11 mouse cellular contexts compared by ENCODE assay signal in genomic region chr12:94424340-94424981, GRCm38 (mm10).
A peak's percentile ranks its signal among the peaks of the same experiment; 100 is the strongest.
DNase-seq lines count a peak whose midpoint lies in the region; ATAC-seq and TF ChIP-seq lines count a peak whose summit lies in the region.
"Had no signal": no experiment of that assay in that cellular context is flagged by ENCODE, and none has a peak within 500 bp of the region (broad histone marks: within the 10 kb centered on the region; RNA-seq: fewer than 3 reads in every experiment).

No protein-coding gene starts in this region.

- peaks cover 4% of the 10 kb centered on the region for H3K4me1 ChIP-seq in heart, adult 2 months (ENCODE audit: control insufficient read depth, insufficient read depth, low read length)
- no peaks in the 10 kb centered on the region for H3K4me1 ChIP-seq in heart, embryonic 10.5 days
- H3K4me1 ChIP-seq in liver, adult 2 months (ENCODE audit: control insufficient read depth, insufficient read depth, low read length) = peaks cover 8% of the 10 kb centered on the region; the same call in 1 of the 2 replicates
- H3K4me1 ChIP-seq in liver, postnatal 0 days (ENCODE audit: insufficient read depth) = no peaks in the 10 kb centered on the region

- no peak for DNase-seq in heart, adult 2 months
- DNase-seq in heart, embryonic 10.5 days (ENCODE audit: low spot score) = no peak
- DNase-seq in liver, adult 2 months (ENCODE audit: extremely low read depth, low read depth, low spot score) = peak; percentile 64
- DNase-seq in liver, postnatal 0 days = no peak
- DNase-seq in embryo, embryonic 10.5 days (ENCODE audit: low spot score) = peak; percentile 54
- peak; percentile 10 for DNase-seq in lung, postnatal 10 days
- DNase-seq in left cerebral cortex, postnatal 25 days (ENCODE audit: low spot score in 2 of 2) = no peak
- DNase-seq in ovary, adult 18-20 months (ENCODE audit: low spot score) = no peak
- DNase-seq: cerebellum, adult 9-11 months; spleen, adult 18-20 months had no signal

- no peak for TF ChIP-seq CTCF in heart, adult 2 months (IDR thresholded peaks at IDR 0.05)
- no peak for TF ChIP-seq CTCF in liver, adult 2 months (IDR thresholded peaks at IDR 0.05; ENCODE audit: low read depth, low read length)
- TF ChIP-seq CTCF in liver, postnatal 0 days (IDR thresholded peaks at IDR 0.05; ENCODE audit: low read depth) = no peak

- H3K36me3 ChIP-seq in heart, adult 2 months (ENCODE audit: control insufficient read depth, insufficient read depth, low read length) = no peaks in the 10 kb centered on the region; the same call in 1 of the 2 replicates
- H3K36me3 ChIP-seq in heart, embryonic 10.5 days = no peaks in the 10 kb centered on the region
- no peaks in the 10 kb centered on the region for H3K36me3 ChIP-seq in liver, adult 2 months (ENCODE audit: control insufficient read depth, insufficient read depth, low read length)
- H3K36me3 ChIP-seq in liver, postnatal 0 days (replicated peaks; ENCODE audit: insufficient read depth, low read length) = no peaks in the 10 kb centered on the region

- H3K4me2 ChIP-seq in liver, postnatal 0 days (ENCODE audit: low read depth, low read length) = no peak overlapping the region
- H3K4me2 ChIP-seq: liver, embryonic 11.5 days had no signal

- TF ChIP-seq EP300 in heart, adult 2 months (IDR thresholded peaks at IDR 0.05; ENCODE audit: insufficient read depth, low read depth, low read length) = no peak
- no peak for TF ChIP-seq EP300 in liver, postnatal 0 days (IDR thresholded peaks at IDR 0.05; ENCODE audit: low read depth)

- no peak for TF ChIP-seq POLR2A in heart, adult 2 months (IDR thresholded peaks at IDR 0.05; ENCODE audit: insufficient read depth, low read depth, low read length)
- no peak for TF ChIP-seq POLR2A in liver, adult 2 months (IDR thresholded peaks at IDR 0.05; ENCODE audit: extremely low read depth, insufficient read depth, low read length)

- peak overlapping the region; percentile 31; the same call in 1 of the 2 replicates for H3K27ac ChIP-seq in heart, adult 2 months
- no peak overlapping the region for H3K27ac ChIP-seq in heart, embryonic 10.5 days
- no peak overlapping the region for H3K27ac ChIP-seq in liver, adult 2 months (replicated peaks; ENCODE audit: insufficient read depth, low read depth, low read length)
- no peak overlapping the region for H3K27ac ChIP-seq in liver, postnatal 0 days (ENCODE audit: low read depth)

- no peaks in the 10 kb centered on the region for H3K9me3 ChIP-seq in heart, embryonic 10.5 days
- no peaks in the 10 kb centered on the region for H3K9me3 ChIP-seq in liver, postnatal 0 days (ENCODE audit: low read length)

- no peak overlapping the region for H3K9ac ChIP-seq in heart, adult 2 months (ENCODE audit: low read depth, low read length)
- no peak overlapping the region for H3K9ac ChIP-seq in liver, adult 2 months (ENCODE audit: low read depth, low read length)
- H3K9ac ChIP-seq in liver, postnatal 0 days (replicated peaks) = no peak overlapping the region

- intact Hi-C loops in heart, adult 2 months (cut with DNase I) = loop anchor here (5.0 to 10.0 kb wide), 2 partner anchors 163 to 1270 kb away; partner anchors contain the start of gene Flrt2
- intact Hi-C loops in left cerebral cortex, postnatal 25 days (cut with DNase I) = no loop called here

- H3K4me3 ChIP-seq in heart, adult 2 months = no peak overlapping the region
- H3K4me3 ChIP-seq in heart, embryonic 10.5 days = no peak overlapping the region
- H3K4me3 ChIP-seq in liver, adult 2 months (ENCODE audit: insufficient read depth, low read depth, low read length) = no peak overlapping the region
- H3K4me3 ChIP-seq in liver, postnatal 0 days (ENCODE audit: low read depth, low read length) = no peak overlapping the region

- no peaks in the 10 kb centered on the region for H3K79me2 ChIP-seq in heart, adult 2 months (replicated peaks; ENCODE audit: control insufficient read depth, insufficient read depth, low read length)
- no peaks in the 10 kb centered on the region for H3K79me2 ChIP-seq in liver, adult 2 months (ENCODE audit: control insufficient read depth, insufficient read depth, low read length)

- ATAC-seq in liver, postnatal 0 days = no peak

- 36% methylated on average over 3 of the region's 3 CpGs for WGBS in heart, adult 2 months
- 41% methylated on average over 3 of the region's 3 CpGs for WGBS in heart, embryonic 10.5 days
- 4% methylated on average over 3 of the region's 3 CpGs for WGBS in liver, adult 2 months
- 46% methylated on average over 3 of the region's 3 CpGs for WGBS in liver, postnatal 0 days (ENCODE audit: insufficient replicate concordance)

- H3K27me3 ChIP-seq in heart, adult 2 months (ENCODE audit: control insufficient read depth, insufficient read depth, low read length) = no peaks in the 10 kb centered on the region
- no peaks in the 10 kb centered on the region for H3K27me3 ChIP-seq in heart, embryonic 10.5 days (ENCODE audit: insufficient read depth, poor library complexity, severe bottlenecking)
- no peaks in the 10 kb centered on the region for H3K27me3 ChIP-seq in liver, adult 2 months (ENCODE audit: control insufficient read depth, insufficient read depth, low read length)
- H3K27me3 ChIP-seq in liver, postnatal 0 days (ENCODE audit: insufficient read depth, low read length) = no peaks in the 10 kb centered on the region

Comparison
In these comparisons a context has a peak if more than half of its experiments do, and no peak if none do; other contexts are left out.
1. DNase-seq: peak in liver, adult 2 months (single experiment), embryo, embryonic 10.5 days (single experiment) and lung, postnatal 10 days (single experiment); none in heart, adult 2 months (0 of 2), heart, embryonic 10.5 days (single experiment), liver, postnatal 0 days (single experiment), left cerebral cortex, postnatal 25 days (0 of 2) and ovary, adult 18-20 months (single experiment).